Mouse (Mus musculus): ENCODE results near the gene Pkd1.

DNA sequence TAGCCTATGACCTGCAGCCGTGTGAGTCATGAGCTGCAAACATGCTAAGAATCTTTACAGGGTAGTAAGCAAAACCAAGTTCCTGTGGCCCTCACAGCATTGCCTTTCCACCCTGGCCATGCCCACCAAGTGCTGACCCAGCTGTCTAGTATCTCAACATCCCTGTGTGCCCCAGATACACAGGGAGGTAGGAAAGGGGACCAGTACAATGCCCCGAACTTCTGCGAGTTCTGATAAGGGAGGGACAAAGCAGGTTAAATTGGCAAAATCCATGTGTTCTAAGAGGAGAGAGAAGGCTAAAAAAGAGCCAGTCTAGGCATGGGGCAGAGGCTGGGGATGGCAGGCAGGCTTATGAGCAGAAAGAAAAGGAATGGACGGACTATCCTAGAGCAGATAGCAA lies 58.7 kb downstream of the Pkd1 start:
- TF ChIP-seq POLR2A (IDR thresholded peaks at IDR 0.05; ENCODE audit: low read depth, low read length) = no peak
- TF ChIP-seq CTCF (conservative IDR thresholded peaks at IDR 0.05; ENCODE audit: insufficient read depth, insufficient read length, low read depth, low read length) = no peak

All from kidney, adult 2 months (tissue).